Mouse (Mus musculus) C2C12 (cell line): ENCODE measurements around the gene Hmgcs1. TPM values are rescaled to one million over a fixed set of nuclear protein-coding genes. Genes with fewer than 3 reads are reported as not detected.

ENCODE experiments used
- H3K27me3 ChIP-seq: one replicate; pipeline ENCODE4 v1.6.1; 2011; ENCODE audit not compliant: control insufficient read depth, insufficient read depth, insufficient read length
- H3K36me3 ChIP-seq: one replicate; pipeline ENCODE4 v1.6.1; 2011; ENCODE audit not compliant: control insufficient read depth, insufficient read depth
- H3K4me3 ChIP-seq: one replicate; pipeline ENCODE4 v1.5.1; 2011; ENCODE audit warnings: mild to moderate bottlenecking, control low read depth; ENCODE audit not compliant: poor library complexity, insufficient read depth, severe bottlenecking
- H3K79me2 ChIP-seq: one replicate; pipeline ENCODE4 v1.6.1; 2011; ENCODE audit not compliant: control insufficient read depth, insufficient read depth
- H3K79me3 ChIP-seq: one replicate; pipeline ENCODE4 v1.6.1; 2011; ENCODE audit warnings: low read depth, control low read depth
- H3ac ChIP-seq: one replicate; pipeline ENCODE3; 2011; ENCODE audit warnings: low read depth; ENCODE audit not compliant: control insufficient read depth, insufficient read length
- CEBPB ChIP-seq: IDR thresholded peaks from one replicate; pipeline ENCODE4 v1.6.1; 2011; ENCODE audit warnings: low read depth, mild to moderate bottlenecking, control low read depth, moderate library complexity
- CTCF ChIP-seq: IDR thresholded peaks from one replicate; pipeline ENCODE4 v1.5.1; 2011; ENCODE audit not compliant: control insufficient read depth, insufficient read depth, insufficient read length
- FOSL1 ChIP-seq: IDR thresholded peaks from one replicate; pipeline ENCODE4 v1.8.0; 2011; ENCODE audit warnings: mild to moderate bottlenecking, low read length; ENCODE audit not compliant: poor library complexity, insufficient read depth, severe bottlenecking
- MAX ChIP-seq: IDR thresholded peaks from one replicate; pipeline ENCODE4 v1.6.1; 2011; ENCODE audit warnings: mild to moderate bottlenecking, control low read depth
- MYOD1 ChIP-seq: IDR thresholded peaks from one replicate; pipeline ENCODE4 v1.6.1; 2011; ENCODE audit warnings: low read depth; ENCODE audit not compliant: control insufficient read depth, insufficient read length
- MYOG ChIP-seq: IDR thresholded peaks from one replicate; pipeline ENCODE4 v1.6.1; 2011; ENCODE audit not compliant: control insufficient read depth, insufficient read length; ENCODE audit errors: extremely low read depth
- USF1 ChIP-seq: IDR thresholded peaks from one replicate; pipeline ENCODE4 v1.6.1; 2011; ENCODE audit warnings: low read depth, mild to moderate bottlenecking, control low read depth, moderate library complexity
- polyA plus RNA-seq: library from polyadenylated mRNA; unstranded; fragments of >200 nt; fragmentation: generic; extraction: Trizol; gene quantifications from one replicate; pipeline ENCODE4 v1.2.1, GENCODE M21; 2012; ENCODE audit warnings: missing spikeins

Gene Hmgcs1
- polyA plus RNA-seq, 1 experiment, result 45.6 TPM

DNA sequence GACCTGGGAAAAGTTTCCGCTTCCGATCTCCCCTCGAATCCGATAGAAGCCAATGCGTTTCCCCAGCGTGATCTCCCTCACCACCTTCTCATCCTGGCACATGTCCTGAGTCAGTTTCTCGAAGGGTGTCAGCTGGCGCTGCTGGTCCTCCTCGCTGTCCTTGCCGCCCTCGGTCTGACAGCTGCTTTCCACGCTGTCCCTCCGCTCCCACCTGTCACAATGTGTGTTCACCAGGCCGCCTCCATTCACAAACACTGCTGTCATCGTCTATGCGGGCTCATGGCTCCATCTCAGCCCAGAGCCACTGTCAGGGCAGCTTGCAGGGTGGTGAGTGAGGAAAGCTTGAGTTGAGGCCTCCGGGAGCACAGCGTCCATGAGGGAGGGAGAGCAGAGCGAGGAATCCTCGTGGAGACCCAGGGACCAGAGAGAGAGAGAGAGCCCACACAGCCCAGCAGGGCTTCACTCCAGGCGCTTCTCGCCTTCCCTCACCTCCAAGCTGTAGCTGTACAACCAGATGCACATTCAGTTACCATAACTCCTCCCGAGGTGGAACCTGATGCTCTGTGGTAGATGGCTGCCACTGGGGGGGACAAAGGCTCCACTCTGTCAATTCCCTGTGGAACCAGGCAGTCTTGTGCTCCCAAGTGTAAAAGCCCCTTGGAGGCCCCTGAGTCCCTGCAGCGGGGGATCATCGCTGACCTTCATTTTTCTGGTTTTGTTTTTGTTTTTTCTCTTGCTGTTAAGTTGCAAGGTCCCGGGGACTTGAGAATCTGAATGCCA lies 37.6 kb downstream of the Hmgcs1 start:
- no peaks in the 10 kb centered on the region for H3K79me2 ChIP-seq
- H3K27me3 ChIP-seq, result no peaks in the 10 kb centered on the region
- H3K4me3 ChIP-seq, result no peak overlapping the region
- no peaks in the 10 kb centered on the region for H3K79me3 ChIP-seq
- no peaks in the 10 kb centered on the region for H3K36me3 ChIP-seq
- no peak for TF ChIP-seq MYOG
- TF ChIP-seq USF1, result no peak
- no peak for TF ChIP-seq CTCF
- no peak for TF ChIP-seq MYOD1
- no peak for TF ChIP-seq CEBPB
- TF ChIP-seq MAX, result no peak
- no peak for TF ChIP-seq FOSL1
- H3ac ChIP-seq, result no peak overlapping the region

GRCm38 (mm10) chr13:119729406-119729805 lies 39.2 kb downstream of the Hmgcs1 start:
- H3K27me3 ChIP-seq, result no peaks in the 10 kb centered on the region
- H3K36me3 ChIP-seq, result no peaks in the 10 kb centered on the region
- H3ac ChIP-seq, result no peak overlapping the region
- no peaks in the 10 kb centered on the region for H3K79me2 ChIP-seq
- TF ChIP-seq CTCF, result no peak
- TF ChIP-seq FOSL1, result no peak
- no peak for TF ChIP-seq MAX
- TF ChIP-seq MYOD1, result no peak
- TF ChIP-seq MYOG, result no peak
- TF ChIP-seq USF1, result no peak
- no peak overlapping the region for H3K4me3 ChIP-seq
- H3K79me3 ChIP-seq, result no peaks in the 10 kb centered on the region

DNA sequence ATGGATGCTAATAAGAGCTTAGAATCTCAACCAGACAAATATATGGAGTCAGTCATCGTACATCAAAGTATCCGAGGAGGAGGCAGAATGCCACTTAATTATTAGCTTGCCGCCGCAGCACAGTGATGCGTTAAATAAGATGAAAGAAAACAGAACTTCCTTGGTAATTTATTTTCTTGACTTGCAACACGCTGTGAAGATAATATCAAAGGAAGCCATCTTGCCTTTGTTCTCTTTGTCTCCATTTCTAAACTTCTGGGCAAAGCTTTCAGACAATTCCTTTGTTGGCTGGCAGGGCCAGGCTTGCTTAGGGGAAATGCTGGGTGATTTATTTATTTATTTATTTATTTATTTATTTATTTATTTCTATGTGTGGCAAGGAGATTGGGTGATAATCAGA lies 41.3 kb downstream of the Hmgcs1 start:
- H3K27me3 ChIP-seq, result no peaks in the 10 kb centered on the region
- no peaks in the 10 kb centered on the region for H3K36me3 ChIP-seq
- H3K4me3 ChIP-seq, result no peak overlapping the region
- no peaks in the 10 kb centered on the region for H3K79me2 ChIP-seq
- no peak overlapping the region for H3ac ChIP-seq
- no peaks in the 10 kb centered on the region for H3K79me3 ChIP-seq
- TF ChIP-seq FOSL1 (no peak), MYOD1 (no peak), MYOG (no peak), CEBPB (no peak), USF1 (no peak), CTCF (no peak)

DNA sequence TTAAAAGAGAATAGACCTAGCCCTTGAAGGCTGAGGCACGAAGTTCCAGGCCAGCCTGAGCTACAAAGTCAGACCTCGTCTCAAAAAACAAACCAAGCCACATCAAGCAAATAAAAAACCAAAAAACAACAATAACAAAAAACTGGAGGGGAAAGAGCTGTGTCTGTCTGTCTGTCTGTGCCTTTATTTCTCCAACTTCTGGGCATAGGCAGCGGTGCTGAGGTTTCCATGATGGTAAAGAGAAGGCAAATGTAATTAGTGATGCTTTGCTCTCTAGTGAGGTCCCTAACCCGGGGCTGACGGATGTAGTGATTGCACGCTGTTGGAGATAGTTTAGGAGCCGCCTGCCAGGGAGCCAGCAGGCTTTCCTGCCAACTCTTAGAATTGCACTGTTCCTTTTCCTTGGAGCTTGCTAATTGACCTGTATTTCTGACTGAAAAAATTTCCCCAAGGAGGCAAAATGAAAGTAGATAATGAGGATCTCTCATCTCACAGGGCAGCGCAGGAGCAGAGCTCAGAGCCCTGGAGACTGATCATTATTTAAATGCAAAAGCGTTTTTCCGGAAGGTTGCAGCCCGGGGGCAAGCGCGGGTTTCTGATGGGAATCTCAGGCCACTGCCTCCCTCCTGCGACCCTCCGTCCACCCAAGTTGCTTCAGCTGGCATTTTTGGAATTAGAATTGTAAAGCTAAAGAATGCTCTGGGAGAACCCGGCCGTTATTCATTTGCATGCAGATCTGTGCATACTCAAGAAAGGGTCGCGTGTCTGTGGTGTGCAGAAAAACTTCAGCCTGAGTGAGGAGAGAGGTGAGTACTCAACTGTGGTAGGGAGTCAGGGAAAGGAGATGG lies 51.4 kb downstream of the Hmgcs1 start:
- Histone ChIP-seq H3K79me2 (no peaks in the 10 kb centered on the region), H3K36me3 (no peaks in the 10 kb centered on the region), H3K4me3 (no peak overlapping the region), H3K27me3 (no peaks in the 10 kb centered on the region), H3K79me3 (no peaks in the 10 kb centered on the region), H3ac (no peak overlapping the region)
- TF ChIP-seq MYOD1, result no peak
- TF ChIP-seq MAX, result no peak
- no peak for TF ChIP-seq USF1
- no peak for TF ChIP-seq CTCF
- TF ChIP-seq FOSL1, result no peak
- no peak for TF ChIP-seq CEBPB
- TF ChIP-seq MYOG, result no peak

GRCm38 (mm10) chr13:119742711-119743415 lies 52.7 kb downstream of the Hmgcs1 start:
- Histone ChIP-seq H3K79me2 (no peaks in the 10 kb centered on the region), H3ac (no peak overlapping the region), H3K4me3 (no peak overlapping the region), H3K79me3 (no peaks in the 10 kb centered on the region), H3K27me3 (no peaks in the 10 kb centered on the region), H3K36me3 (no peaks in the 10 kb centered on the region)
- no peak for TF ChIP-seq CEBPB
- TF ChIP-seq MYOG, result no peak
- no peak for TF ChIP-seq CTCF
- no peak for TF ChIP-seq MAX
- TF ChIP-seq USF1, result no peak
- no peak for TF ChIP-seq FOSL1
- no peak for TF ChIP-seq MYOD1
